Mouse (Mus musculus) T-helper 17 cell (primary cell): Measurements from ENCODE around the gene Susd1.

ENCODE experiments used
- in situ Hi-C, 2 experiments: fragments of 300-600 bp; cut with MboI, MseI; formaldehyde crosslinking; loops; 1 replicate in 1 of 2; 2 replicates in 1 of 2; pipeline ENCODE4 v1.15.1; 2025; ENCODE audit warnings: high pct_unique_total_duplicates in 2 of 2

Gene Susd1

GRCm38 (mm10) chr4:59435951-59436350 is 2.5 kb downstream of the Susd1 start:
- in situ Hi-C loops, result loop anchor here in 1 of 2 experiments (5.0 kb wide), 1 partner anchor 34 kb away; no protein-coding TSS in a partner anchor

- in situ Hi-C loops, result no loop called here
Measured at GRCm38 (mm10) chr4:59434039-59434438, 4.4 kb downstream of the Susd1 start.

GRCm38 (mm10) chr4:59429128-59429527 is 9.3 kb downstream of the Susd1 start:
- in situ Hi-C loops, result no loop called here

GRCm38 (mm10) chr4:59426429-59426828 is 12.0 kb downstream of the Susd1 start:
- in situ Hi-C loops, result no loop called here

GRCm38 (mm10) chr4:59422808-59423207 is 15.6 kb downstream of the Susd1 start:
- in situ Hi-C loops, result no loop called here

- in situ Hi-C loops, result no loop called here
Measured at GRCm38 (mm10) chr4:59422025-59422783, 16.2 kb downstream of the Susd1 start.

GRCm38 (mm10) chr4:59421369-59421746 is 17.1 kb downstream of the Susd1 start:
- in situ Hi-C loops, result no loop called here

- in situ Hi-C loops, result no loop called here
Measured at GRCm38 (mm10) chr4:59420695-59421368, 17.6 kb downstream of the Susd1 start.

GRCm38 (mm10) chr4:59419211-59419610 is 19.2 kb downstream of the Susd1 start:
- in situ Hi-C loops, result no loop called here

GRCm38 (mm10) chr4:59413428-59413827 is 25.0 kb downstream of the Susd1 start:
- in situ Hi-C loops, result no loop called here

GRCm38 (mm10) chr4:59411153-59411552 is 27.3 kb downstream of the Susd1 start:
- in situ Hi-C loops, result no loop called here

GRCm38 (mm10) chr4:59407766-59408165 is 30.7 kb downstream of the Susd1 start:
- in situ Hi-C loops, result no loop called here

- in situ Hi-C loops, result loop anchor here in 1 of 2 experiments (5.0 kb wide), 1 partner anchor 33 kb away; the partner anchor contains the start of gene Susd1
Measured at GRCm38 (mm10) chr4:59404375-59404774, 34.1 kb downstream of the Susd1 start.

GRCm38 (mm10) chr4:59400931-59401330 is 37.5 kb downstream of the Susd1 start:
- in situ Hi-C loops, result loop anchor here in 1 of 2 experiments (5.0 kb wide), 1 partner anchor 36 kb away; the partner anchor contains the start of gene Susd1

- in situ Hi-C loops, result no loop called here
Measured at GRCm38 (mm10) chr4:59399343-59399742, 39.1 kb downstream of the Susd1 start.

GRCm38 (mm10) chr4:59395528-59395927 is 42.9 kb downstream of the Susd1 start:
- in situ Hi-C loops, result no loop called here

- in situ Hi-C loops, result no loop called here
Measured at GRCm38 (mm10) chr4:59394155-59394554, 44.3 kb downstream of the Susd1 start.

- in situ Hi-C loops, result no loop called here
Measured at GRCm38 (mm10) chr4:59388447-59389030, 49.9 kb downstream of the Susd1 start.

GRCm38 (mm10) chr4:59387387-59388210 is 50.8 kb downstream of the Susd1 start:
- in situ Hi-C loops, result no loop called here

GRCm38 (mm10) chr4:59385254-59385895 is 53.1 kb downstream of the Susd1 start:
- in situ Hi-C loops, result no loop called here

GRCm38 (mm10) chr4:59383791-59384190 is 54.6 kb downstream of the Susd1 start:
- in situ Hi-C loops, result no loop called here
